ENCODE assay signal across 3 mouse cellular contexts in the genomic region with DNA sequence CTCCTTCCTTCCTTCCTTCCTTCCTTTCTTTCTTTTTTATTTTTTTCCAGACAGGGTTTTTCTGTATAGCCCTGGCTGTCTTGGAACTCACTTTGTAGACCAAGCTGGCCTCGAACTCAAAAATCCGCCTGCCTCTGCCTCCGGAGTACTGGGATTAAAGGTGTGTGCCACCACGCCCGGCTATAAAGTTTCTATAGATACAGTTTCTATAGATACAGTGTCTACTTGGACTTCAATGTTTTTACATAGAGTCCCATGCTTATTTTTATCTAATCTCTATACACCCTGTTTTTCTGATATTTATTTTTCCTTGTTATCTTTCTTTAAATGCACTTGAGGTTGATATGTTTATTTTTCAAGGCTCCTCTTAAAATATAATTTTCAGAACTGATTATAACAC.
ATAC-seq and TF ChIP-seq lines count a peak whose summit lies in the region.
"Not testable (repeated sequence)": the region's sequence is repeated elsewhere in the genome, so short reads cannot be mapped to it uniquely, and the experiment has no call there.

No protein-coding gene starts in this region.

- not testable (repeated sequence) for H3K27ac ChIP-seq in intestine, embryonic 15.5 days; intestine, embryonic 16.5 days (ENCODE audit: low read length); intestine, postnatal 0 days (ENCODE audit: low read depth, low read length)

- not testable (repeated sequence) for H3K27me3 ChIP-seq in intestine, embryonic 15.5 days (replicated peaks); intestine, embryonic 16.5 days (replicated peaks; ENCODE audit: control insufficient read depth, insufficient read depth, low read length); intestine, postnatal 0 days (replicated peaks; ENCODE audit: control insufficient read depth, insufficient read depth, low read length)

- peak; percentile 59; the same call in 1 of the 2 replicates for ATAC-seq in intestine, embryonic 15.5 days
- 0 out of 2 replicates have a peak, but pooled peaks have one; percentile 56 for ATAC-seq in intestine, embryonic 16.5 days
- ATAC-seq in intestine, postnatal 0 days = peak; percentile 69; the same call in 1 of the 2 replicates

- H3K4me2 ChIP-seq in intestine, embryonic 15.5 days (replicated peaks); intestine, embryonic 16.5 days (ENCODE audit: low read depth, low read length); intestine, postnatal 0 days (replicated peaks; ENCODE audit: low read depth): not testable (repeated sequence)

- not testable (repeated sequence) for H3K9ac ChIP-seq in intestine, embryonic 15.5 days; intestine, embryonic 16.5 days (ENCODE audit: low read depth, low read length); intestine, postnatal 0 days (ENCODE audit: low read depth, low read length)

- not testable (repeated sequence) for H3K9me3 ChIP-seq in intestine, embryonic 15.5 days; intestine, embryonic 16.5 days (ENCODE audit: control insufficient read depth, low read length); intestine, postnatal 0 days (ENCODE audit: control insufficient read depth)

- not testable (repeated sequence) for H3K4me3 ChIP-seq in intestine, embryonic 15.5 days (replicated peaks); intestine, embryonic 16.5 days (ENCODE audit: low read length); intestine, postnatal 0 days (ENCODE audit: low read depth, low read length)

- TF ChIP-seq CTCF in intestine, postnatal 0 days (IDR thresholded peaks at IDR 0.05; ENCODE audit: low read depth) = not testable (repeated sequence)

- 82% methylated on average over 5 of the region's 5 CpGs for WGBS in intestine, embryonic 15.5 days
- 94% methylated on average over 5 of the region's 5 CpGs for WGBS in intestine, embryonic 16.5 days
- 75% methylated on average over 5 of the region's 5 CpGs for WGBS in intestine, postnatal 0 days

- not testable (repeated sequence) for H3K36me3 ChIP-seq in intestine, embryonic 15.5 days; intestine, embryonic 16.5 days (ENCODE audit: control insufficient read depth, insufficient read depth, low read length); intestine, postnatal 0 days (ENCODE audit: control insufficient read depth, insufficient read depth)

- H3K4me1 ChIP-seq in intestine, embryonic 15.5 days (replicated peaks); intestine, embryonic 16.5 days (ENCODE audit: control insufficient read depth, insufficient read depth, low read length); intestine, postnatal 0 days (replicated peaks; ENCODE audit: control insufficient read depth, insufficient read depth, low read length): not testable (repeated sequence)
